Mouse (Mus musculus) hindbrain, embryonic 13.5 days (tissue): ENCODE measurements around the gene Vmn1r234. TPM values are rescaled to one million over a fixed set of nuclear protein-coding genes. Genes with fewer than 3 reads are reported as not detected.
"Not testable (repeated sequence)": the region's sequence is repeated elsewhere in the genome, so short reads cannot be mapped to it uniquely, and the experiment has no call there.

Experiments
- ATAC-seq: fragments of 200-750 bp; cut with Nextera tagmentation; 2 replicates; pipeline ENCODE4 v1.8.0; 2017; ENCODE audit warnings: moderate TSS enrichment; ENCODE audit not compliant: low FRiP score
- H3K27ac ChIP-seq: fragments of 300-500 bp; sonication (generic); 2 replicates; pipeline ENCODE4 v1.5.1; 2015; ENCODE audit warnings: inconsistent platforms, mild to moderate bottlenecking, moderate library complexity
- H3K27me3 ChIP-seq: fragments of 300-500 bp; sonication (generic); 2 replicates; pipeline ENCODE4 v1.6.1; 2015; ENCODE audit warnings: mild to moderate bottlenecking, inconsistent platforms
- H3K36me3 ChIP-seq: fragments of 300-500 bp; sonication (generic); 2 replicates; pipeline ENCODE4 v1.6.1; 2015; ENCODE audit warnings: mild to moderate bottlenecking, inconsistent platforms
- H3K4me1 ChIP-seq: fragments of 300-500 bp; sonication (generic); replicated peaks from 2 replicates; pipeline ENCODE4 v1.6.1; 2015; ENCODE audit warnings: inconsistent platforms
- H3K4me2 ChIP-seq: fragments of 300-500 bp; sonication (generic); 2 replicates; pipeline ENCODE4 v1.6.1; 2015; ENCODE audit warnings: inconsistent platforms, mild to moderate bottlenecking, moderate library complexity
- H3K4me3 ChIP-seq: fragments of 300-500 bp; sonication (generic); 2 replicates; pipeline ENCODE4 v1.5.1; 2015; ENCODE audit warnings: mild to moderate bottlenecking, inconsistent platforms
- H3K9ac ChIP-seq: fragments of 300-500 bp; sonication (generic); 2 replicates; pipeline ENCODE4 v1.6.1; 2015; ENCODE audit warnings: mild to moderate bottlenecking, inconsistent platforms
- H3K9me3 ChIP-seq: fragments of 300-500 bp; sonication (generic); 2 replicates; pipeline ENCODE4 v1.6.1; 2016; ENCODE audit warnings: inconsistent platforms
- WGBS: fragments of 180-500 bp; shearing (Covaris S2); methylation state at CpG from one replicate; pipeline ENCODE4 v1.1.7; 2015; 5-methylcytosine and 5-hydroxymethylcytosine counted together
- microRNA-seq: library from miRNA; unstranded; fragments of <30 nt; microRNA quantifications from one replicate; pipeline ENCODE4, GENCODE M21; 2016
- polyA plus RNA-seq: library from polyadenylated mRNA; unstranded; fragments of >200 nt; fragmentation: Nextera tagmentation; extraction: Ambion mirVana; gene quantifications from 2 replicates; pipeline ENCODE4 v1.2.1, GENCODE M21; 2015

Gene Vmn1r234
- polyA plus RNA-seq: not detected in 2 replicates

GRCm38 (mm10) chr17:21225787-21226186 lies at the start of gene Vmn1r234:
TSS of gene Vmn1r234 (plus strand) at chr17:21226087.
- Histone ChIP-seq H3K4me1 (no peaks in the 10 kb centered on the region), H3K36me3 (no peaks in the 10 kb centered on the region), H3K27ac (no peak within 1 kb of the TSS), H3K4me3 (no peak within 1 kb of the TSS), H3K9me3 (0 out of 2 replicates have a peak, but pooled peaks cover 10% of the 10 kb centered on the region), H3K9ac (no peak within 1 kb of the TSS), H3K27me3 (no peaks in the 10 kb centered on the region), H3K4me2 (no peak within 1 kb of the TSS)
- ATAC-seq: no peak
- WGBS: 77% methylated on average over 1 of the region's 1 CpGs

GRCm38 (mm10) chr17:21211081-21211480 lies 14.8 kb upstream of the Vmn1r234 start:
- ATAC-seq, H3K9ac ChIP-seq, H3K9me3 ChIP-seq, H3K27me3 ChIP-seq, H3K4me2 ChIP-seq, H3K4me1 ChIP-seq, H3K36me3 ChIP-seq, H3K4me3 ChIP-seq, H3K27ac ChIP-seq: not testable (repeated sequence)
- 84% methylated on average over 1 of the region's 1 CpGs for WGBS

- H3K9me3 ChIP-seq: no peaks in the 10 kb centered on the region
- H3K36me3 ChIP-seq: no peaks in the 10 kb centered on the region
- H3K4me3 ChIP-seq: no peak overlapping the region
- no peak for ATAC-seq
- no peak overlapping the region for H3K27ac ChIP-seq
- H3K4me2 ChIP-seq: no peak overlapping the region
- H3K27me3 ChIP-seq: no peaks in the 10 kb centered on the region
- WGBS: 26% methylated on average over 9 of the region's 9 CpGs
- H3K4me1 ChIP-seq: no peaks in the 10 kb centered on the region
- H3K9ac ChIP-seq: no peak overlapping the region
Measured at GRCm38 (mm10) chr17:21231654-21232053, 5.8 kb downstream of the Vmn1r234 start.

- no peak within 1 kb of the TSS for H3K27ac ChIP-seq
- no peak within 1 kb of the TSS for H3K9ac ChIP-seq
- ATAC-seq: no peak
- no peak within 1 kb of the TSS for H3K4me3 ChIP-seq
- H3K27me3 ChIP-seq: no peaks in the 10 kb centered on the region
- no peaks in the 10 kb centered on the region for H3K4me1 ChIP-seq
- H3K4me2 ChIP-seq: no peak within 1 kb of the TSS
- no peaks in the 10 kb centered on the region for H3K9me3 ChIP-seq
- no peaks in the 10 kb centered on the region for H3K36me3 ChIP-seq
Measured at GRCm38 (mm10) chr17:21256111-21256510, 30.2 kb downstream of the Vmn1r234 start, which contains the start of gene Vmn1r235. TSS of gene Vmn1r235 (plus strand) at chr17:21256411.

- Histone ChIP-seq H3K4me3 (no peak overlapping the region), H3K27me3 (no peaks in the 10 kb centered on the region), H3K4me1 (no peaks in the 10 kb centered on the region), H3K9me3 (peaks cover 2% of the 10 kb centered on the region; the same call in 1 of the 2 replicates), H3K4me2 (no peak overlapping the region), H3K9ac (no peak overlapping the region), H3K36me3 (no peaks in the 10 kb centered on the region), H3K27ac (no peak overlapping the region)
- no peak for ATAC-seq
- 22% methylated on average over 4 of the region's 4 CpGs for WGBS
Measured at GRCm38 (mm10) chr17:21272103-21272502, 46.2 kb downstream of the Vmn1r234 start.

- H3K4me1 ChIP-seq: no peaks in the 10 kb centered on the region
- H3K9ac ChIP-seq: no peak within 1 kb of the TSS
- H3K27ac ChIP-seq: no peak within 1 kb of the TSS
- H3K36me3 ChIP-seq: no peaks in the 10 kb centered on the region
- H3K27me3 ChIP-seq: no peaks in the 10 kb centered on the region
- ATAC-seq: no peak
- H3K4me2 ChIP-seq: no peak within 1 kb of the TSS
- WGBS: 81% methylated on average over 3 of the region's 3 CpGs
- no peak within 1 kb of the TSS for H3K4me3 ChIP-seq
- no peaks in the 10 kb centered on the region for H3K9me3 ChIP-seq
Measured at GRCm38 (mm10) chr17:21282642-21283041, 56.8 kb downstream of the Vmn1r234 start, which contains the start of gene Vmn1r236. TSS of gene Vmn1r236 (plus strand) at chr17:21282942.

- no peaks in the 10 kb centered on the region for H3K27me3 ChIP-seq
- ATAC-seq: no peak
- H3K27ac ChIP-seq: no peak overlapping the region
- no peak overlapping the region for H3K4me3 ChIP-seq
- no peaks in the 10 kb centered on the region for H3K4me1 ChIP-seq
- H3K36me3 ChIP-seq: no peaks in the 10 kb centered on the region
- H3K9me3 ChIP-seq: no peaks in the 10 kb centered on the region
- no peak overlapping the region for H3K4me2 ChIP-seq
- no peak overlapping the region for H3K9ac ChIP-seq
Measured at GRCm38 (mm10) chr17:21284395-21284794, 58.5 kb downstream of the Vmn1r234 start.

Small RNA genes lying within 50 kb of the gene (microRNA-seq; reads per million reads assigned to microRNA genes)
- gene Gm26384: not detected

Other genes starting within 250 kb of the Vmn1r234 start
- gene Vmn1r233, start 229.6 kb upstream of the Vmn1r234 start, polyA plus RNA-seq: not detected in 2 replicates
- 18.5 and 18.8 TPM in 2 replicates for gene Zfp160, start 217.2 kb upstream of the Vmn1r234 start, polyA plus RNA-seq
- gene Vmn1r235, start 30.3 kb downstream of the Vmn1r234 start, polyA plus RNA-seq: not detected in 2 replicates
- not detected in 2 replicates for gene Vmn1r236, start 56.9 kb downstream of the Vmn1r234 start, polyA plus RNA-seq
- not detected in 2 replicates for gene Vmn1r237, start 85.8 kb downstream of the Vmn1r234 start, polyA plus RNA-seq
- gene Zfp677, start 157.7 kb downstream of the Vmn1r234 start, polyA plus RNA-seq: 4.5 and 5.8 TPM in 2 replicates
- gene Zfp54, start 197.1 kb downstream of the Vmn1r234 start, polyA plus RNA-seq: 4.6 and 5.2 TPM in 2 replicates
- 13.0 and 15.1 TPM in 2 replicates for gene Zfp51, start 224.3 kb downstream of the Vmn1r234 start, polyA plus RNA-seq